ENCODE assay signal across 9 mouse cellular contexts in genomic region chr9:64533488-64534119, GRCm38 (mm10).
DNase-seq lines count a peak whose midpoint lies in the region; ATAC-seq and TF ChIP-seq lines count a peak whose summit lies in the region.
"Had no signal": no experiment of that assay in that cellular context is flagged by ENCODE, and none has a peak within 500 bp of the region (broad histone marks: within the 10 kb centered on the region; RNA-seq: fewer than 3 reads in every experiment).

No protein-coding gene starts in this region.

- no peak overlapping the region for H3K4me3 ChIP-seq in hindbrain, postnatal 0 days (ENCODE audit: low read length)

- no peaks in the 10 kb centered on the region for H3K9me3 ChIP-seq in hindbrain, postnatal 0 days (ENCODE audit: low read length)

- H3K4me1 ChIP-seq in hindbrain, postnatal 0 days (ENCODE audit: insufficient read depth, low read length), result peaks cover 8% of the 10 kb centered on the region; the same call in 1 of the 2 replicates

- DNase-seq in left cerebral cortex, postnatal 25 days (ENCODE audit: low spot score in 2 of 2), result peak; percentile 9 to 28
- DNase-seq in left cerebral cortex, adult 8-10 months (ENCODE audit: low spot score in 2 of 2), result no peak
- peak; percentile 36 for DNase-seq in cerebellum, adult 9-10 months
- peak; percentile 65 for DNase-seq in hindbrain, postnatal 0 days (ENCODE audit: low spot score)
- DNase-seq in skeletal muscle tissue, adult 2 months (ENCODE audit: low read depth, low spot score), result peak; percentile 6
- no peak for DNase-seq in thymus, postnatal 4 days
- no peak for DNase-seq in gastrocnemius, postnatal 36 days
- DNase-seq: lung, postnatal 4 days; thymus, postnatal 25 days had no signal

- TF ChIP-seq CTCF in hindbrain, postnatal 0 days (IDR thresholded peaks at IDR 0.05; ENCODE audit: low read depth), result no peak

- 19% methylated on average over 15 of the region's 15 CpGs for WGBS in hindbrain, postnatal 0 days

- intact Hi-C loops in left cerebral cortex, postnatal 25 days (cut with DNase I), result no loop called here
- intact Hi-C loops in gastrocnemius, postnatal 36 days (cut with DNase I), result no loop called here

- H3K9ac ChIP-seq in hindbrain, postnatal 0 days (replicated peaks; ENCODE audit: low read length), result no peak overlapping the region

- peak; percentile 58 for ATAC-seq in hindbrain, postnatal 0 days

- H3K4me2 ChIP-seq in hindbrain, postnatal 0 days (ENCODE audit: low read depth, low read length), result no peak overlapping the region

- H3K27me3 ChIP-seq in hindbrain, postnatal 0 days (ENCODE audit: insufficient read depth, low read length), result no peaks in the 10 kb centered on the region

- no peaks in the 10 kb centered on the region for H3K36me3 ChIP-seq in hindbrain, postnatal 0 days (ENCODE audit: insufficient read depth, low read length)

- H3K27ac ChIP-seq in hindbrain, postnatal 0 days, result 0 out of 2 replicates have a peak overlapping the region, but pooled peaks have one; percentile 11

Comparison
In these comparisons a context has a peak if more than half of its experiments do, and no peak if none do; other contexts are left out.
1. DNase-seq: peak in left cerebral cortex, postnatal 25 days (2 of 2), cerebellum, adult 9-10 months (single experiment), hindbrain, postnatal 0 days (single experiment) and skeletal muscle tissue, adult 2 months (single experiment); none in left cerebral cortex, adult 8-10 months (0 of 2), thymus, postnatal 4 days (single experiment) and gastrocnemius, postnatal 36 days (0 of 2).